Mouse (Mus musculus) layer of hippocampus, adult 18-20 months (tissue): ENCODE measurements around the gene Tmem104. TPM values are rescaled to one million over a fixed set of nuclear protein-coding genes. Genes with fewer than 3 reads are reported as not detected.

Experiments used
- DNase-seq, 2 experiments: peaks; one replicate each; pipeline ENCODE4 v3.0.0; 2022; ENCODE audit warnings: low spot score in 2 of 2
- total RNA-seq, 2 experiments: library from RNA; stranded (reverse); gene quantifications; 2 replicates each; pipeline ENCODE4 v1.2.3; 2021

Tmem104 gene
- total RNA-seq, 2 experiments from 2014 or later: 16.7 to 17.7 TPM

- peak in 1 of 2 experiments; percentile 37 for DNase-seq
These were observed 22.3 kb upstream of the Tmem104 start for GRCm38 (mm10) chr11:115164976-115165374.

DNA sequence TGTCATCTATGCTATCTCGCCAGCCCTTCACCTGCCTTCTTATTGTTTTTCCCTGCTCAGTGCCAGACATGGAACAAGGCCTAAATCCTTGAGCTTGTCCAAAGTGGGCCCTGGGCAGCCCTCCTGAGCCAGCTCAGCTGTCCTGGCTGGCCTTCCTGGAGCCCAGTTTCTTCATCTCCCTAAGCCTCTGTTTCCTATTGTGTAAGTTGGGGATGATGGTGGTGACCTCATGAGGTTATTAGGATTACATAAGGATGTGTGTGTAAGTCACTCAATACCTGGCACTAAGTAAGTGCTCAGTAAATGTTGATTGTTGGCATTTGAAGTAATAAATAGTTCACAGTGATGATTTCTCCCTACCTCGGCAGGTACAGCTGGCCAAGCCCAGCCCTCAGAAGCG is 20.5 kb upstream of the Tmem104 start:
- DNase-seq: no peak

- no peak for DNase-seq
These were observed 19.5 kb upstream of the Tmem104 start for GRCm38 (mm10) chr11:115167631-115168249.

GRCm38 (mm10) chr11:115169430-115169829 is 17.9 kb upstream of the Tmem104 start:
- DNase-seq: no peak

GRCm38 (mm10) chr11:115171125-115171524 is 16.2 kb upstream of the Tmem104 start:
- DNase-seq: no peak

- no peak for DNase-seq
These were observed 14.4 kb upstream of the Tmem104 start for GRCm38 (mm10) chr11:115172825-115173287.

- DNase-seq: no peak
These were observed 13.5 kb upstream of the Tmem104 start for GRCm38 (mm10) chr11:115173549-115174339.

GRCm38 (mm10) chr11:115176399-115177190 is 10.7 kb upstream of the Tmem104 start:
- no peak for DNase-seq

- no peak for DNase-seq
These were observed 9.6 kb upstream of the Tmem104 start for GRCm38 (mm10) chr11:115177559-115178195.

- DNase-seq: no peak
These were observed 8.5 kb upstream of the Tmem104 start for GRCm38 (mm10) chr11:115178766-115179165.

- DNase-seq: peak in 1 of 2 experiments; percentile 34
These were observed 8.1 kb upstream of the Tmem104 start for GRCm38 (mm10) chr11:115179191-115179590.

- no peak for DNase-seq
These were observed 7.4 kb upstream of the Tmem104 start for GRCm38 (mm10) chr11:115179881-115180280.

- peak in 1 of 2 experiments; percentile 78 for DNase-seq
These were observed 5.2 kb upstream of the Tmem104 start for GRCm38 (mm10) chr11:115181913-115182638.

DNA sequence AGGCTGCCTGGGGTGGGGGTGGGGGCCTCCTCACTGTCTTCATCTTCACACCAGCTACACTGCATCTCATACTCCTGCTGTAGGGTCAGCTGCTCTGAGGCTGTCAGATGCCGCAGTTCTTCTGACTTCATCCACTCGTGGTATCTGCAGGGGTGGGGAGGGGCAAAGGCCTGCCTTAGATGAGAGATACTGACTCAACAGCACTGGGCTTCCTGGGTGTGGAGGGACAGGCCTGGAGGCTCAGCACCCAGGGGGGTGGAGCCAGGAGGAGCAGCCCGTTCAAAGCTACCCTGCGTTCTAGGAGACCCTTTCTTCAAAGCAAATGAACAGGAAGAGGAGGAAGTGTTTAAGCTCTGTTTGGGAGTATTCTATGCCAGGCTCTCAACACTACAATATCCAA is 2.3 kb upstream of the Tmem104 start:
- DNase-seq: no peak

DNA sequence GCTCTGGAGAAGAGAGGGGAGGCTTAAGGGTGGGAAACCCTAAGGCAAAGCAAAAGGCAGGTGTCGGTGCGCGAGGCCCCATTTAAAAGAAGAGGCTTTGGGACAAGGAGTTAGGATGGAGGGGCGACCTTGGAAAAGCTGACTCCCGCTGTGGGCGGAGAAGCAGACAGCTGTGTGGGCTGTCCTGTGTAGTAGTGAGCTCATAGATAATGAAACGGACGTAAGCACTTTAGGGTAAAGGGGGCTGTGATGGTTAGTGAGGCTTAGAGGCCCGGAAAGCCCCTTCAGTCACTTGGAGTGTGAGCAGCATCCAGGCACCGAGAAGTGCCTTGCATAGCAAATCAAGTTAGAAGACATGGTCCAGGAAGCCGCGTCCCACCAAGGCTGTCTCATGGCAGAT is 406 bp downstream of the Tmem104 start, which contains the start of gene Nat9:
TSS of gene Nat9 (minus strand) at position 167 of the 400 bp plus-strand sequence.
- no peak for DNase-seq

GRCm38 (mm10) chr11:115188539-115189231 is 1.4 kb downstream of the Tmem104 start:
- DNase-seq: no peak

DNA sequence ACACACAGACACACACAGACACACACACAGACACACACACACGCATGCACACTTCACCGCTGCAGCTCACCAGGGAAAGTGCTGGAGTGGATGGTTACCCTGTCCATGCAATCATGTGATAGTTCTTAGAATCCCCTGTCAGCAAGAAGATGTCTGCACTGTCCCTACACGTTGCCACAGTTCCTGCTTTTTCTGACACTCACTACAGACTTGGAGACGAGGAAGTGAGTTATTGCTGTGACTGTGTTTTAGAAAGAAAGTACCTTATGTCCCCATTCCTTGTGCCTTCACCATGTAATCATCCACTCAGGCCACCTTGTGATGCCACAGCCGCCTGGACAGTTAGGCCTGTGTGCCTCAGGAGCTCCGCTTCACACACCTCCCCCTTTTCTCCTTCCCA is 2.0 kb downstream of the Tmem104 start:
- DNase-seq: no peak

- no peak for DNase-seq
These were observed 4.9 kb downstream of the Tmem104 start for GRCm38 (mm10) chr11:115192180-115192579.

DNA sequence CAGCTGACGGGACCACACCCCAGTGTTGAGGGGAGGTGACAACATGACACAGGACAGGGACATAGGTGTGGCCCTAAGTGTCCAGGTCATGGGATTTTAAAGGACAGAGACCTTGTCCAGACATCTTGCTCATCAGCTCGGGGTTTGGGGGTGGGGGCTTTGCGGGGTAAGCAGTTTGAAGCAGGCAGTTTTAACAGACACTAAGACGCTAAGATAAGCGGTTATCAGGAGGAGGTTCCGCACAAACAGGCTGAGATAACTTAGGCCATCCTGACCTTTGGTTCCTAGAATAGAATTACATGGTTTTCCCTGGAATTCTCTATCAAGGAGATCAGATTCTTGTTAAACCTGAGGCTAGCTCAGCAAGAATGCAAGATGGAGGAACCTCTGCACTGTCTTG is 7.4 kb downstream of the Tmem104 start:
- no peak for DNase-seq

GRCm38 (mm10) chr11:115195933-115196332 is 8.6 kb downstream of the Tmem104 start:
- DNase-seq: no peak
